Mouse (Mus musculus) cerebellum, postnatal 36 days (tissue): ENCODE measurements around the gene Ralgapa1.

Experiments
- DNase-seq, 2 experiments: peaks; one replicate each; pipeline ENCODE4 v3.0.0; 2021 to 2022; ENCODE audit warnings: mixed read lengths in 2 of 2

Gene Ralgapa1

DNA sequence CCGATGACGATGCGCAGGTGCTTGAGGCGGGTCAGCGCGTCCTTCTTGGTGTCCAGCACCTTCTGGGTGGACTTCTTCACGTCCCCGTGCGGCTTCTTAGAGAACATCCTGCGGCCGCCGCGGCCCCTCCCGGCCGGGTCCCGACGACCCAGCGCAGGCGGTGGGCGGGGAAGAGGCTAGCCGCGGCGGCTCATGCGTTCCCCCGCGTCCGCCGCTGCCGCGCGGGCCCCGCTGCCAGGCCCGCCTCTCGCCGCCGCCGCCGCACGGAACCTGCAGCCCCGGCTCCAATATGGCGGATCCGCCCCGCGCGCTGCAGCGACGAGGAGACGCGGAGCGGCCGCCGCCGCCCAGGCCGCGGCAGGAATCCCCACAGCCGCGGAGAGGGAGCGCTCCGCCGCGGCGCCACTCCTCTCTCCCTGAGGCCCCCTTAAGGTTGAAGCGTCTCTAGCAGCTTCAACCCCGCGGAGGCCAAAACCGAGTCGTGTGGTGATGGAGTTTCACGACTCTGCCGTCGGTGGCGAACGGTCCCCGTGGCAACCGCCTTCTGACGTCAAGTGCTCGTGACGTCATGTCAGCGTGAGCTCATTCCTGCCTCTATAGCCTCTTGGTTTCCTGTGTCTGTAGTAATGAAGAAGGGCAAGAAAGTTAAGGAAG is at the start of gene Ralgapa1:
TSS of gene Ralgapa1 (minus strand) at position 507 of the 654 bp plus-strand sequence.
- DNase-seq = peak; percentile 84 to 85

DNA sequence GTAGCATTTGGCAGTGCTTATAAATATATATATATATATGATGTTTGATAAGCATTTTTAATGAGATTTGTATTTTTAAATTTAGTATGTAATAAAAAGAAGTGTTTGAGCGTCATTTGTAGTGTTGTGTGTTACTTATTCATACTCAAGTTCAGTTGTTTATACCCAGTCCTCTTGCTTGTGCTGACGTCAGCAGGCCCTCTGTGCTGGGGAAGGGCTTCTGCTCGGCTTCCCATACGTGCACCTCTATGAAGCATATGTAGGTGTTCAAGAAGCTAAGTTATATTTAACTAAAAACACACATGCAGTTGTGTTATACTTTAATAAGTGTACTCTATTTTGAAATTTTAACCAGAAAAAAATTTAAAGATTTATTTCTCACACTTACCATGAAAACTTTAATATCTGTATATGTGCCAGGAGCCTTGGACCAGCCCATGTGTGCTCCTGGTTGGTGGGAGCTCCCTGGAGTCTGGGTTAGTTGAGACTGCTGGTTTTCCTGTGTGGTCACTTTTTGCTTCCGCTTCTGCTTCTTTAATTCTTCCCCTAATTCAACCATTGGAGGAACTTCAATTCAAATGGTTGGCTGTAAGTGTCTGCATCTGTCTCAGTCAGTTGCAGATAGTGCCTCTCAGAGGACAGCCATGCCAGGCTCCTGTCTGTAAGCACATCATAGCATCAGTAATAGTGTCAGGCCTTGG is 48.8 kb upstream of the Ralgapa1 start:
- DNase-seq = no peak

DNA sequence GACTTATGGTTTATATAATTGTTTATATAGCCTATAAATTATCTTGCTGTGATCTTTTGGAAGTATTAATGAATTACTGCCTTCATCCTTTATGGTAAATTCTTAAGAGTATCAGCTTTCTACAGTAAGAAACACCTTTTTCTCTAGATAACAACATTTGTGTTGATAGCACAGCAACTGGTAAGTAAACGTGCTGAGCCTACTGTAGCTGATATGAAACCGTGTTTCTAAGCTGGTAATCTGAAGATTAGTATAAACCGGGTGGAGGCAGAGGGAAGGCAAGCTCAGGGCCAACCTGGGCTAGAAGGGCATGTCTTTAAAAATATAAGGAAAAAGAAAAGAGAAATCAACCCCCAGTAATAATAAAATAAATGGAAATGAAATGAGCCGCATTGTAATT is 46.8 kb upstream of the Ralgapa1 start:
- DNase-seq = no peak

DNA sequence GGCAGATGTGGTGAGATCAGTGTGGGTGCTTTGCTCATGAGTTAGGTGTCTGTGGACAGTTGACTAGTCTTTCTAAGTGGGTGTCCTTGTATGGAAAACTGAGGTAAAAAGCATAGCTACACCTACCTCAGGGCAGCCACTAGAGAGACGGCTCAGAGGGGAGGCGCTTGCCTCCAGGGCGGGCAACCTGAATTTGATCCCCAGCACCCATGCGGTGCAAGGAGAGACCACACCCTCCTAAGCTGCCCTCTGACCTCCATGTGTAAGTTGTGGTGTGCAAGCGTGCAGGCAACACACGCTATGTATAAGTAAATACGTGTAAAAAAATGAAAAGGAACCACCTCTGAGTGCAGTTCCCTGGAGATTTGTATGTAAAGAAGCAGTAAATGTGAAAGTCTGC is 39.7 kb upstream of the Ralgapa1 start:
- DNase-seq = no peak

DNA sequence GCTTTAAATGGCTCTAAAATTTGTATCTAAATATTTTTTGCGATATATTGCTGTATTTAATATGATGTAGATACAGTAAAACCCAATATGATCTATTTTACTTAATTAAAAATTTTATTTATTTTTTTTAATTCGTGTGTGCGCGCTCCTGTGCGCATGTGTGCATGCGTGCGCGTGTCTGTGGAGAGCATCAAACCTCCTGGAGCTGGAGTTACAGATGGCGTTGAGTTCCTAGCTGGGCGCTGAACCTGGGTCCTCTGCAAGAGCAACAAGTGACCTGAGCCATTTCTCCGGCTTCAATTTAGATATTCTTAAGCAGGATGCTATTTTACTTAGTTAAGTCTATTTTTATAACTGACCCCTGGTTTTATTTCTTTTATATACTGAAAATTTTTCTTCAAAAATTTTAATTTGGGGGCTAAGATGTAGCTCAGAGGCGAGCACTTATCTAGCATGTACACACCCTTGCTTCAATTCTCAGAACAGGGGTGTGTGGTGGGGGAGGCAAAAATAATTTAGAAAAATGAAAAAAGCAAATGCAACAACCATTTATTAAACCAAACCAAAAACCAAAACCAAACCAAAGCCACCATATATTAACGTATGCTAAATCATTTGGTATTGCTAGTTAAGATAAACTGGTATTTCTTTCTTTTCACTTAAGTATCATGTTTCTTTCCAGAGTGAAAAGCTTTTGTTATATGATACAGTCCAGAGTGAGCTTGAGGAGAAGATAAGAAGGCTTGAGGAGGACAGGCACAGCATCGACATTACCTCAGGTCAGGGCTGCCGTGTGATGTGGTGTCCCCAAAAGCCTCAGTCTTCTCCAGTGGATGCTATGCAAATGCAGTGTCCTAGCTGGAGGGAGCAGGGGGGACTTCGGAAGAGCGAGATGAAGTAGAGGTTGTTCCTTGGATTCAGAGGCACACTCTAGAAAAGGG is 38.7 kb upstream of the Ralgapa1 start:
- DNase-seq = no peak

DNA sequence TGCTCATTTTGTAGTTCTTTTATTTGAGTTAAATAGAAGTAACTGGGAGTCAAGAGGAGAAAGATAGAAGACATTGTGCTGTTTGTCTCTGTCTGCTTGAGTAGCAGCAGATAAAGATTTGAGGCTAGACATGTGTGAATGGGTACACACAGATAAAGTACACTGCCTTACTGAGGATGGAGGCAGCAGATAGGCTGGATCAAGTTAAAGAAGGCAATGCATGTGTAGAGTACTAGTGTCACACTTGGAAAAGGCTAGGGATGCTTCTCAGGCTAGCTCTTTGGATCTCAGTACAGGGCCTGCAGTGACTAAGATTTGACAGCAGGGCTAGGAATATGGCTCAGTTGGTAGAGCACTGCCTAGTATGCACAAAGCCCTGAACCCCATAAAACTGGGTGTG is 29.7 kb upstream of the Ralgapa1 start:
- DNase-seq = no peak

DNA sequence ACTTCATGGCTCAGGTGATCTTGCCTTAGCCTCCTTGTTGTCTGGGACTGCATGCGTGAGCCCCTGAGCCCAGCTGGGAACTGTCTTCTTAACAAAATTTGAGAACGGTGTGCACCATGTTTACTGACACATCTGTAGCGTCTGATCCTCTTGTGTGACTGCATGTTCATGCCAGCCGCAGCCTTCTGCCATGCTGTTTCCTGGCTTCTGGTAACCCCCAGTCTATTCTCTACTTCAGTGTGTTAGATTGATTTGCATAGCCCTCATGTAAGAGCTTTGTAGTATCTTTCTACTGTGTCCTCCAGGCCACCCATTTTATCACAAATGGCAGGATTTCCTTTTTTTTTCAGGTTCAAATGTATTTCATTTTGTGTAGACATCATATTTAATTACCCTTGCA is 26.9 kb upstream of the Ralgapa1 start:
- DNase-seq = no peak

DNA sequence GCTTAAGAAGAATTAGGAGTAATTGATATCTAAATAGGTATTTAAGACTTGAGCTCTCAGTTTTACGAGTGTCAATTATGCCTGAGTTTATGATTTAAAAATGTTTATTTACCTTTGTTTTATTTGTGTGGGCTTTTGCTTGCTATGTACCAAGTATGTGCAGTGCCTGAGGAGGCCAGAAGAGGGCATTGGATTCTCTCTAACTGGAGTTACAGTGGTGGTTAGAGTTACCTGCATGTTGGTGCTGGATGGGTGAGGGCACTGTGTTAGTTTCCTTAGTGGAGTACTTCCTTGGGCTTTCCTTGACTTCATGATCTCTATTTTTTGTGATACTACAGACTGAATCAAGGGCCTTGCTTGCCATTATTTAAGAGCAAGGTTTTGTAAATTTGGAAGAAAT is 25.8 kb upstream of the Ralgapa1 start:
- no peak for DNase-seq

DNA sequence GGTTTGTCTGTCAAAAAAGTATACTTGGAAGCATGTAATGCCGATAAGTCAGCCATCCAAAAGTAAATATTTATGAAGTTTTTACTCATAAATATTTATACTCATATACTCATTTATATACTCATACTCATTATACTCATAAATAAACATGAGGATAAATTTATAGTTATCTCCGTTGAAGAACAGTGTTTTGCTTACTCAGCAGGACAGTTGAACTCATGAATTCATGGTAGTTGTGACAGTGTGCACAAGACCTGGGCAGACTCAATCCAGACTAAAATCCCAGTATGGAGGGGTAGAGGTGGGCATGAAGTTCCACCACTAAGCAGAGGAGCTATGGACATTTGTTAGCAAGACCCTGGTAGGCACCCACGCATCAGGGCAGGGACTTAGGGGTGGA is 16.5 kb upstream of the Ralgapa1 start:
- DNase-seq = no peak

DNA sequence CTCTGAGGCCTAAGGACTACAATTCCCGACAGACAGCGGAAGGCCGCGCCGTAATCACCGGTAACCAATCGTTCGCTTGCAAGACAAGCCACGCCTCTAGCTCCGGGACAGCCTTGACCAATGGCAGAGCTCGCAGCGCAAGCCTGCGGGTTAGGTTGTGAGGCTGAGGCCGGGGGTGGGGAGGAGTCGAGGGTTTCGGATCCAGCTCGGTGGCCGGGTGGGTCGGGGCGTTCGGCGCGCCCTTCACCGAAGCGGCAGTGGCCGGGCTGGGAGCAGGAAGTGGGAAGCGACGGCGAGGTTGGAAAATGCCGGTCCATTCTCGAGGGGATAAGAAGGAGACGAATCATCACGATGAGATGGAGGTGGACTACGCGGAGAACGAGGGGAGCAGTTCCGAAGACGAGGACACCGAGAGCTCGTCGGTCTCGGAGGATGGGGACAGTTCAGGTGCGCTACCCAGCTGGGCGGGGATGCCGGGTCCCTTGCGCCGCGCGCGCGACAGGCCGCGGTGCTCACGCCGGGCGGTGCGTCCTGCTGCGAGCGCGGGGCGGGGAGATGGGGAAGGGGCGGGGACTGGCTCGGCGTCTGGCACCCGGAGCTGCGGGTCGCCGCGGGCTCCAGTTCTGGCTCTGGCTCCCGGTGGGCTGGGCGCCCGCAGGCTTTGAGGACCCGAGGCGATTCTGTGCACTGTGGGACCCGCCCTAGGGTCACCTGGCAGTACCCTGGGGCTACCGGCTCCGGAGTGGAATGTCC is 15.4 kb upstream of the Ralgapa1 start, which contains the start of gene Brms1l:
TSS of gene Brms1l (plus strand) at position 126 of the 753 bp plus-strand sequence.
- peak; percentile 92 to 94 for DNase-seq

DNA sequence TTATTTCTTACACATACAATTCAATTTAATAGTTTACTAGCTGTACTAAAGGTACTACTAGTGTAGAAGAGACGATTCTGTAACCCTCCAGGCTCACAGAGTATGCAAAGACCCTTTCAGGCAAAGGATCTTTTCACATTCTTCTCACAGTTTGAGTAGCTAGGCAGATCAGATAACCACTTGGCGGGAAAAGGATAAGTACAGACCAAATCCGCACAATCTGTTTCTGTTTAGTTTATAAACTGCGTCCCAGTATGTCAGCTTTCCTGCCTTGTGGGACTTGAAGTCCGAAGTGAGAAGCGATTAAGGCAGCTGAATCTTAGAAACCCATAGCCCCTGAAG is 14.9 kb upstream of the Ralgapa1 start:
- DNase-seq = no peak

DNA sequence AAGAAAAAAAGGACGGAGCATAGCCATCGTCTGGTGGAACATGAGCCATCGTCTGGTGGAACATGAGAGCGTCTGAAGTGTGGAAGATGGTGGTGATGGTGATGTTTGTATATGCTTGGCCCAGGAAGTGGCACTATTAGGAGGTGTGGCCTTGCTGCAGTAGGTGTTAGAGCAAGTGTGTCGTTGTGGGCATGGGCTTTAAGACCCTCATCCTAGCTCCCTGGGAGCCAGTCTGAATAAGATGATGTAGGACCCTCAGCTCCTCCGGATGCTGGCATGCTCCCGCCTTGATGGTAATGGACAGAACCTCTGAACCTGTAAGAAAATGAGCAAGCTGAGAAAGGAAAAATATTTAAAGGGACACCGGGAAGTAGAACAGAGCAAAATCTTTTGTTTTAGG is 13.9 kb upstream of the Ralgapa1 start:
- DNase-seq = no peak

DNA sequence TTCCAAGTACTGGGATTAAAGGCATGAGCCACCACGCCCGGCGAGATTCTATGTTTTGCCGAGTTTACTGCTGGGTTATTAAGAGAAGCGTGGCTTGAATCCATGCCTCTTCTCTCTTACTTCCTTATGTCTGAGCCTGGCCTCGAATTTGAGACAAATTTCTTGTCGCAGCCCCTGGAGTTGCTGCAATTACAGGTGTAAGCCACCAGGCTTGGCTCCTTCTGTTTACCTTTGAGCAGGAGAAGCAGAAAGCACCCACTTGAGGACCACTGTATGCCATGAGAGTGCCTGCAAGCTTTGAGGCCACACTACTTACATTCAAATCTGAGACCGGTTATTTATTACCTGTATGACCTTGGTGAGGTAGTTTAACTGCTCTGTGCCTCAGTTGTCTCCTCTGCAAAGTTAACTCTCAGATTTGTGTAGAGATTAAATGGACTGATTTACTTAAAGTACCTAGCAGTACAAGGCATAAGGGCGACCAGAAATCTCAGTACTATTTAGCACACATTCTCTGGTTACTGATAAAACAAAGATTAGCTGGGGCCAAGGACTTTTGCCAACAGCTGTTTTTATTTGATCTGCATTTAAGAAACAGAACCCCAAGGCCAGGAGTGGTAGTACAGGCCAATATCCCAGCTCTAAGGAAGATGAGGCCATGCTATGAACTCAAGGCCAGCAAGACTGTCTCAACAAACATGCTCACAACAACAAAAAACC is 13.1 kb upstream of the Ralgapa1 start:
- no peak for DNase-seq

DNA sequence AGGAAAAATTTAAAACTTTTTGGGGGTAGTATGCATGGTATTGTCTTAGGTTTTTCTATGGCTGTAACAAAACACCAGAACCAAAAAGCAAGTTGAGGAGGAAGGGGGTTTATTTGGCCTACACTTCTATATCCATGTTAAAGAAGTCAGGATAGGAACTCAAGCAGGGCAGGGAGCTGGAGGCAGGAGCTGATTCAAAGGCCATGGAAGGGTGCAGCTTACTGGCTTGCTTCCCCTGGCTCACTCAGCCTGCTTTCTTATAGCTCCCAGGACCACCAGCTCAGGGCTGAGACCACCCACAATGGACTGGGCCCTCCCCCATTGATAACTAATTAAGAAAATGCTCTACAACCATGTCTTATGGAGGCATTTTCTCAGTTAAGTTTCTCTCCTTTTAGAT is 12.0 kb upstream of the Ralgapa1 start:
- DNase-seq = no peak

DNA sequence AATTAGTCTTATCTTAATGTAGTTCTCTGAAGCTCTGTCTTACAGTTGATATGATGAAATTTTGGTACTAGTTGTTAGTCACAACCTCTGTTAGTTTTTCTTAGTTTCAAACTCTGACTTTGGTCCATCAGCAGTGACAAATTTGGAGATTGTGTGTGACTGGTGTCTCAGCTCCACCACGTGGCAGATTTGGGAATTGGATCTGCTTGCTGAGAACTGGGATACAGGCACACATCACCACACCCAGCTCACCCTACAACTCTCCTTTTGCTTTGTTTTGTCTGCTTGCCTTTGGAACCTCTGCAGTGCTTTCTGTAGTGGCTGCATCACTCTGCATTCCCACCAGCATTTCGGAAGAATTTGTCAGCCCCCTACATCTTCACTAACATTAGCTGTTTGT is 10.1 kb upstream of the Ralgapa1 start:
- peak; percentile 64 to 74 for DNase-seq

DNA sequence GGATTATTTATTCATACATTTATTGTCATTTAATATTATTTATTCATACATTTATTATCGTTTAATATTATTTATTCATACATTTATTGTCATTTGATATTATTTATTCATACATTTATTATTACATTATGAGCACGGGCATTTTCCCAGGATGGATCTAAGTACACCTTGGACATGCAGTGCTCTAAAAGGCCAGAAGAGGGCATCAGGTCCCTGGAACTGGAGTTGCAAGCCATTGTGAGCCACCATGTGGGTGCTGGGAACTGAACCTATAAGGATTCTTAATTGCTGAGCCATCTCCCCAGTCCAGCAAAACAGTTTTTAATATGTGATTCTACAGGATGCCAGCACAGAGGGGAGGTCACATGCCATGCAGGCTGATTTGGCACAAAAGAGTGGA is 4.6 kb upstream of the Ralgapa1 start:
- no peak for DNase-seq

DNA sequence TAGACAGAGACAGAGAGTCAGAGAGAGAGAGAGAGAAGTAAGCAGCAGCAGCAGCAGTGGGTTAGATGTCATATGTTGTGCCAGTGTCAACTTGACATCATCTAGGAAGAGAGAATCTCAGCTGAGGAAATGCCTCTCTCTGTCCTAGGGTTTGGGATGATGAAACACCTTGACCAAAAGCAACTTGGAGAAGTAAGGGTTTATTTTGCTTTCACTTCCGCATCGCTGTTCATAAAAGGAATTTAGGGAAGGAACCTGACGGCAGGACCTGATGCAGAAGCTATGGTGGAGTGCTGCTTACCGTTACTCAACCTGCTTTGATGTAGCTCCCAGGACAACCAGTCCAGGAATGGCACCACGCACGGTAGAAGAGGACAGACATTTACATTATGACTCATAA is 3.1 kb upstream of the Ralgapa1 start:
- DNase-seq = no peak

DNA sequence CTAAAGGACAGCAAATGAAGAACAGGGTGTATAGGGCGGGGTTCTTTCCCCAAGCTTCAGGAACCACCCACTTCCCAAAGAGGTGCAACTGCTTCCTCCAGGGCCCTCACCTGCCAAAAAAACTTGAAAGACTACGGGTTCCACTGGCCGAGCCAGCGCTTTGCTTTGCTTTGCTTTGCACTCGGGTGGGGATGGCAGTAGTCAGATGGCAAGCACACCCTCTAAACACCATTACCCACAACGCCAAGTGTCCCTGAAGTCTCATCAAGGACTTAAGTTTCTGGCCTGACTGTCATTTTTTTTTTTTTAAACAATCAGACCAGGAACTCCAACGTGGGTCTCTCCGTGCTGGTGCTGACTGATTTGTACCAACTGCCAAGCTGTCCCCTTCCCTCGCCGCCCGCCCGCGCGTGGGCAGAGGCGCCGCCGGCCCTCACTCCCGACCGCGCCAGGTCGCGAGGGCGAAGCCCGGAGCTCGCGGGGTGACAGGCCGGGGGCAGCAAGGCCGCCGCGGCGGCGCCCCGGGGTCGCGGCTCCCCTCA is 777 bp downstream of the Ralgapa1 start:
- DNase-seq = peak in 1 of 2 experiments; percentile 31

DNA sequence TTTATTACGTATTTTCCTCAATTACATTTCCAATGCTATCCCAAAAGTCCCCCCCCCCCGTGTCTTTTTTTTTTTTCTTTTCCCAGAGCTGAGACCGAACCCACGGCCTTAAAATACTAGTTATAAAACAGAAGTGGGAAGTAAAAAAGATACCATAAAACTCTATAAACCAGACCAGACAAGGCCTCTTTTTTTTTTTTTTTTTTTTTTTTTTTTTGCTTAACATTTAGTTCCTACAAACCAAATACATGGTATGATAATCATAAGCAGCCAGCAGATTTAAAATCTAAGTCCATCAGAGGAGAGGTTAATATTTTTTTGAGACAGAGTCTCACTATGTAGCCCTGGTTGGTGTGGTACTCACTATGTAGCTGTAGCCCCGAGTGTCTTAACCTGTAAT is 4.5 kb downstream of the Ralgapa1 start:
- no peak for DNase-seq

DNA sequence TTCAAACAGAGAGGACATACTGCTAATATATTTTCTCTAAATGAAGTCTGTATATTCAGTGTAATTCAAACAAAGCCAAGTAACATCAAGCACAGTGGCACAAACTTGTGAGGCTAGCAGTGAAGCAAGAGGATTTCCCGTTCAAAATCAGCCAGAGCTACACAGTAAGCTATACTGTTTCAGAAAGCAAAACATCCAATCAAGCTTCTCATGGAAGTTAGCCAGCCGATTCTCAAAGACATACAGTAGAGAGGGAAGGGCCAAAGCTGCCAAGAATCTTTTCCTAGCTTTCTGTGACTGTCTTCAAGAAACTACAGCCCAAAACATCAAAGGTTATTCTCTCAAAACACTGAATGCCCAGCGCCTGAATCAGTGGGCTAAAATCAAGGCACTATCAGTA is 15.9 kb downstream of the Ralgapa1 start:
- no peak for DNase-seq

DNA sequence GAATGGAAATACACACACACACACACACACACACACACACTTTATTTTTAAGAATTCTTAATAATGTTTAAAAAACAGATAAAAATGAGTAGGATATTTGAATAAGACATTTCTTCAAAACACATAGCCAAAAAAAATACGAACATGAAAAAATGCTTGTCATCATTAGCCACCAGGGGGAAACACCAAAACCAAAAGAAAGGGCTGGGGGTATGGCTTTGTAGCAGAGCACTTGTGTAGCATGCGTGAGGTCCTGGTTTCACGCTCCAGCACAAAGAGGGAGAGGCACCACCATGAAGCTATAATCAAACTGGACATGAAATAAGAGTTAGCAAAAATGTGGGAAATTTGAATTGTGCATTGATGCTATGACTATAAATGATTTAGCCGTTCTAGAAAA is 19.8 kb downstream of the Ralgapa1 start:
- no peak for DNase-seq

DNA sequence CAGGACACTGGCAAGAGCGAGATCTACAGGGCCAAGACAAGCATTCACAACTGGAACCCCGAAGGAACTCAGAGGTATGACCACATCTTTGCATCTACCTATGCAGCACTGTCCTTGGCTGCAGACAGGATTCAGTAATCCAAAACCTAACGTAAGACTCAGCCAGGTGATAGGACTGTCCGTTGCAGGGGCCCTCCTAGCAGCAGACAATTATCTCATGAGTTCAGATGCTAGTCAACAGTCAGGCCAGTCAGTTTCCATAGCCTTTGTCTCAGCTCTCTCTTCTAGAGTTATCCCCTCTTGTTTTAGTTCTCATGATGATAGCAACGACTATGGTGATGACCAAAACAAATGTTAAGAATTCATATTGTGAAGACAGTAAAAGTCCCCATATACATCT is 20.8 kb downstream of the Ralgapa1 start:
- no peak for DNase-seq
